Mouse (Mus musculus) forebrain, embryonic 10.5 days (tissue): ENCODE data around the gene Slc9b2. TPM values are rescaled to one million over a fixed set of nuclear protein-coding genes. Genes with fewer than 3 reads are reported as not detected.
A peak's percentile ranks its signal among the peaks of the same experiment; 100 is the strongest.

Experiments
- DNase-seq: peaks from one replicate; pipeline ENCODE4 v3.0.0-alpha.2; 2017; ENCODE audit warnings: low spot score; ENCODE audit errors: extremely low spot score
- H3K27ac ChIP-seq: fragments of 300-500 bp; sonication (generic); 2 replicates; pipeline ENCODE4 v1.5.1; 2016; ENCODE audit warnings: mild to moderate bottlenecking
- H3K27me3 ChIP-seq: fragments of 300-500 bp; sonication (generic); 2 replicates; pipeline ENCODE4 v1.6.1; 2016; ENCODE audit warnings: mild to moderate bottlenecking; ENCODE audit not compliant: poor library complexity, severe bottlenecking
- H3K36me3 ChIP-seq: fragments of 300-500 bp; sonication (generic); replicated peaks from 2 replicates; pipeline ENCODE4 v1.6.1; 2016; ENCODE audit warnings: mild to moderate bottlenecking, moderate library complexity
- H3K4me1 ChIP-seq: fragments of 300-500 bp; sonication (generic); 2 replicates; pipeline ENCODE4 v1.6.1; 2016
- H3K4me3 ChIP-seq: fragments of 300-500 bp; sonication (generic); 2 replicates; pipeline ENCODE4 v1.5.1; 2016; ENCODE audit warnings: mild to moderate bottlenecking, moderate library complexity
- H3K9me3 ChIP-seq: fragments of 300-500 bp; sonication (generic); 2 replicates; pipeline ENCODE4 v1.6.1; 2016; ENCODE audit warnings: mild to moderate bottlenecking, moderate library complexity
- WGBS: fragments of 180-500 bp; shearing (Covaris S2); methylation state at CpG from one replicate; pipeline ENCODE4 v1.1.7; 2016; 5-methylcytosine and 5-hydroxymethylcytosine counted together
- polyA plus RNA-seq: library from polyadenylated mRNA; unstranded; fragments of >200 nt; fragmentation: Nextera tagmentation; extraction: Ambion mirVana; gene quantifications from 2 replicates; pipeline ENCODE4 v1.2.1, GENCODE M21; 2016

Gene Slc9b2
- 5.6 and 7.2 TPM in 2 replicates for polyA plus RNA-seq

- H3K27me3 ChIP-seq = peaks cover 25% of the 10 kb centered on the region
These were observed at the start of gene Slc9b2 for GRCm38 (mm10) chr3:135307411-135308259. Slc9b2 (plus strand) TSS chr3:135307700.

GRCm38 (mm10) chr3:135258919-135259318 lies 48.6 kb upstream of the Slc9b2 start:
- H3K27me3 ChIP-seq = no peaks in the 10 kb centered on the region
- H3K27ac ChIP-seq = no peak overlapping the region
- peaks cover 100% of the 10 kb centered on the region for H3K36me3 ChIP-seq
- no peak overlapping the region for H3K4me3 ChIP-seq
- H3K4me1 ChIP-seq = no peaks in the 10 kb centered on the region
- 90% methylated on average over 10 of the region's 10 CpGs for WGBS
- H3K9me3 ChIP-seq = no peaks in the 10 kb centered on the region
- DNase-seq = no peak

More at GRCm38 (mm10) chr3:135307411-135308259, at the start of gene Slc9b2:
- H3K4me3 ChIP-seq = peak within 1 kb of the TSS; percentile 49
- 10% methylated on average over 26 of the region's 28 CpGs for WGBS
- peak; percentile 51 for DNase-seq
- H3K36me3 ChIP-seq = no peaks in the 10 kb centered on the region
- no peaks in the 10 kb centered on the region for H3K9me3 ChIP-seq
- peak within 1 kb of the TSS; percentile 79 for H3K27ac ChIP-seq
- H3K4me1 ChIP-seq = peaks cover 67% of the 10 kb centered on the region

- H3K27ac ChIP-seq = no peak overlapping the region
- H3K36me3 ChIP-seq = peaks cover 100% of the 10 kb centered on the region
- 94% methylated on average over 7 of the region's 7 CpGs for WGBS
- no peaks in the 10 kb centered on the region for H3K9me3 ChIP-seq
- H3K27me3 ChIP-seq = no peaks in the 10 kb centered on the region
- H3K4me1 ChIP-seq = no peaks in the 10 kb centered on the region
- no peak for DNase-seq
- no peak overlapping the region for H3K4me3 ChIP-seq
These were observed 47.3 kb upstream of the Slc9b2 start for GRCm38 (mm10) chr3:135260233-135260632.

GRCm38 (mm10) chr3:135268616-135269015 lies 38.9 kb upstream of the Slc9b2 start:
- WGBS = 93% methylated on average over 5 of the region's 5 CpGs
- H3K27ac ChIP-seq = no peak overlapping the region
- no peaks in the 10 kb centered on the region for H3K9me3 ChIP-seq
- H3K4me3 ChIP-seq = no peak overlapping the region
- DNase-seq = no peak
- no peaks in the 10 kb centered on the region for H3K27me3 ChIP-seq
- peaks cover 100% of the 10 kb centered on the region for H3K36me3 ChIP-seq
- no peaks in the 10 kb centered on the region for H3K4me1 ChIP-seq

- no peak for DNase-seq
- 95% methylated on average over 10 of the region's 10 CpGs for WGBS
- peaks cover 95% of the 10 kb centered on the region for H3K36me3 ChIP-seq
- no peak overlapping the region for H3K27ac ChIP-seq
- no peaks in the 10 kb centered on the region for H3K4me1 ChIP-seq
- no peak overlapping the region for H3K4me3 ChIP-seq
- H3K27me3 ChIP-seq = no peaks in the 10 kb centered on the region
- no peaks in the 10 kb centered on the region for H3K9me3 ChIP-seq
These were observed 38.0 kb upstream of the Slc9b2 start for GRCm38 (mm10) chr3:135269391-135269990.

- H3K36me3 ChIP-seq = peaks cover 74% of the 10 kb centered on the region
- no peaks in the 10 kb centered on the region for H3K27me3 ChIP-seq
- no peak overlapping the region for H3K27ac ChIP-seq
- DNase-seq = no peak
- no peak overlapping the region for H3K4me3 ChIP-seq
- 93% methylated on average over 12 of the region's 12 CpGs for WGBS
- H3K9me3 ChIP-seq = no peaks in the 10 kb centered on the region
- H3K4me1 ChIP-seq = no peaks in the 10 kb centered on the region
These were observed 34.9 kb upstream of the Slc9b2 start for GRCm38 (mm10) chr3:135272627-135273026.

GRCm38 (mm10) chr3:135273047-135273446 lies 34.5 kb upstream of the Slc9b2 start:
- H3K4me3 ChIP-seq = no peak overlapping the region
- no peak for DNase-seq
- H3K27me3 ChIP-seq = no peaks in the 10 kb centered on the region
- H3K36me3 ChIP-seq = peaks cover 69% of the 10 kb centered on the region
- no peaks in the 10 kb centered on the region for H3K4me1 ChIP-seq
- no peaks in the 10 kb centered on the region for H3K9me3 ChIP-seq
- 93% methylated on average over 13 of the region's 13 CpGs for WGBS
- H3K27ac ChIP-seq = no peak overlapping the region

GRCm38 (mm10) chr3:135280160-135280559 lies 27.3 kb upstream of the Slc9b2 start:
- Histone ChIP-seq H3K27me3 (no peaks in the 10 kb centered on the region), H3K27ac (peak overlapping the region; percentile 86)
- WGBS = 83% methylated on average over 4 of the region's 4 CpGs

DNA sequence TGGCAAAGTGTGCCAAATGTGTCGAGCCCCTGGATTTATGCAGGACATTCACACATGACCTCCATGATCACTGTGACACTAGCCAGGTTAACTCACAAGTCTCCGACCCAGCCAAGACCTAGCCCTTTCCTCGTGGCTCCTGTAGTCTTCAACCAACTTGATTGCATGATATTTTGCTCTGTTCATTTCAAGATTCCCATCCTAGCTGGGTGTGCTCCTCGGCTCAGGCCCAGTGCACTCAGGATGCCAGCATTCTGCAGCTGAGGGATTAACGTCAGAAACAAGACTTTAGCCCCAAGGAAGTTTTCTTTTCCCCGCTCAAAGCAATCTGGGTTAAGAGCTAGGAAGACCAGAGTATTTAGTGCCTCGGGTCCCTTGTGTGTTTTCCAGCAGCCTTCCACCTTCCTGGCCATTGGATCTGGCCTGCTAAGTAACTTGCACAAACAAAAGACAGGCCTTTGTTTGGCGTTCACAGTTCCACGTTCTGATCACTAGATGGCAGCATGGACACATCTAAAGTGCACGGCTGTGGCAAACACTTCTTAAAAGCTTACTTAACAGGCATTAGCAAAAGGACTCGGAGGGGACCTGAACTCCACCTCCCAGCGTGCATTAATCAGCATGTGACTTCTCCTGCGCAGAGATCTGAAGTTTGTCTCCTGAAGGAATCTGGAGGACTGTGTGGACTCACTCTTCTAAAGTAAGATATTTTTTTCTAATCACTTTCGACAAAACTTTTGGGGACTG lies 26.7 kb upstream of the Slc9b2 start, which contains the start of gene Bdh2:
Gene Bdh2, plus strand, starts transcription at position 553 of the 747 bp plus-strand sequence.
- DNase-seq = peak; percentile 85
- peak within 1 kb of the TSS; percentile 1; the same call in 1 of the 2 replicates for H3K4me3 ChIP-seq
- no peaks in the 10 kb centered on the region for H3K27me3 ChIP-seq
- WGBS = 26% methylated on average over 14 of the region's 14 CpGs
- peak within 1 kb of the TSS; percentile 86 for H3K27ac ChIP-seq
- H3K4me1 ChIP-seq = peaks cover 8% of the 10 kb centered on the region
- H3K36me3 ChIP-seq = no peaks in the 10 kb centered on the region; the same call in 1 of the 2 replicates
- H3K9me3 ChIP-seq = no peaks in the 10 kb centered on the region

More at GRCm38 (mm10) chr3:135280160-135280559, 27.3 kb upstream of the Slc9b2 start:
- Histone ChIP-seq H3K9me3 (no peaks in the 10 kb centered on the region), H3K4me1 (peaks cover 8% of the 10 kb centered on the region), H3K4me3 (no peak overlapping the region), H3K36me3 (peaks cover 4% of the 10 kb centered on the region; the same call in 1 of the 2 replicates)
- DNase-seq = no peak

DNA sequence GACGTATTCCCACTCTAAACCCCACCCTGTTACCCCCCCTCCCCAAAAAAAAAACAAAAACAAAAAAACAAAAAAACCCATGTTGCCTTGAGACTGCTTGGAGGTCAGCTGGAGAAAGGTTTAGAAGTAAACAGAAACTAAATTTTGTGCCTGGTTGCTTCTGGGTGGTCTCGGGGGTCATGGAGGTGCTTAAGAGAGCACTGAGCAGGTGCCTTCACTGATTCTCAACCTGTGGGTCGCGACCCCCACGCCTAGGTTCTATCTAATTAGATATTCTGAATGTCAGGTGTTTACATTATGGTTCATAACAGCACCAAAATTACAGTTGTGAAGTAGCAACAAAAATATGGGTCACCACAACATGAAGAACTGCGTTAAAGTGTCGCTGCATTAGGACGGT lies 25.8 kb upstream of the Slc9b2 start:
- Histone ChIP-seq H3K9me3 (no peaks in the 10 kb centered on the region), H3K4me1 (peaks cover 8% of the 10 kb centered on the region), H3K27ac (no peak overlapping the region), H3K4me3 (no peak overlapping the region), H3K27me3 (no peaks in the 10 kb centered on the region), H3K36me3 (no peaks in the 10 kb centered on the region)
- DNase-seq = no peak
- WGBS = 86% methylated on average over 8 of the region's 8 CpGs

- no peaks in the 10 kb centered on the region for H3K9me3 ChIP-seq
- no peaks in the 10 kb centered on the region for H3K36me3 ChIP-seq
- H3K27ac ChIP-seq = no peak overlapping the region
- H3K4me3 ChIP-seq = no peak overlapping the region
- no peaks in the 10 kb centered on the region for H3K27me3 ChIP-seq
- peaks cover 8% of the 10 kb centered on the region for H3K4me1 ChIP-seq
- DNase-seq = no peak
- 91% methylated on average over 11 of the region's 11 CpGs for WGBS
These were observed 22.2 kb upstream of the Slc9b2 start for GRCm38 (mm10) chr3:135285256-135285655.

DNA sequence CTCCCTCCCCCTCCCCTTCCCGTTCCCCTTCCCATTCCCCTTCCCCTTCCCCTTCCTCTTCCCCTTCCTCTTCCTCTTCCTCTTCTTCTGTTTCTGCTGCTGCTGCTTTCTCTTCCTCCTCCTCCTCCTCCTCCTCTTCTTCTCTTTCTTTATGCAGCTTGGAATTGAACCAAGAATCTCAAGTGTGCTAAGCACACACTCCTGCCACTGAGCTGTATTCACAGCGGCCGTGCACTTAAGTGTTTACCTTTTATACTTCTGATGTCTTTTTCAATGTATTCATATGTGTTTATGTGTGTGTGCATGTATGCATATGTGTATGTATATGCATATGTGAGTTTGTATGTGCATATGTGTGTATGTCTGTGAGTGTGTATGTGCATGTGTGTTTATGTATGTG lies 21.7 kb upstream of the Slc9b2 start:
- Histone ChIP-seq H3K4me1 (peaks cover 3% of the 10 kb centered on the region), H3K4me3 (no peak overlapping the region), H3K36me3 (no peaks in the 10 kb centered on the region), H3K9me3 (no peaks in the 10 kb centered on the region), H3K27me3 (no peaks in the 10 kb centered on the region), H3K27ac (no peak overlapping the region)
- DNase-seq = no peak
- 87% methylated on average over 3 of the region's 3 CpGs for WGBS
